Mouse (Mus musculus) ES-Bruce4 (cell line): ENCODE results near the gene Zfp708.

Experiments used
- CTCF ChIP-seq: IDR thresholded peaks from one replicate; pipeline ENCODE4 v1.8.1; 2011; ENCODE audit warnings: low read depth, low read length
- EP300 ChIP-seq: IDR thresholded peaks from 2 replicates; pipeline ENCODE4 v1.6.1; 2011; ENCODE audit warnings: low read depth, low read length; ENCODE audit not compliant: insufficient read depth
- POLR2A ChIP-seq: IDR thresholded peaks from one replicate; pipeline ENCODE4 v1.8.1; 2011; ENCODE audit warnings: low read length; ENCODE audit not compliant: insufficient read depth

DNA sequence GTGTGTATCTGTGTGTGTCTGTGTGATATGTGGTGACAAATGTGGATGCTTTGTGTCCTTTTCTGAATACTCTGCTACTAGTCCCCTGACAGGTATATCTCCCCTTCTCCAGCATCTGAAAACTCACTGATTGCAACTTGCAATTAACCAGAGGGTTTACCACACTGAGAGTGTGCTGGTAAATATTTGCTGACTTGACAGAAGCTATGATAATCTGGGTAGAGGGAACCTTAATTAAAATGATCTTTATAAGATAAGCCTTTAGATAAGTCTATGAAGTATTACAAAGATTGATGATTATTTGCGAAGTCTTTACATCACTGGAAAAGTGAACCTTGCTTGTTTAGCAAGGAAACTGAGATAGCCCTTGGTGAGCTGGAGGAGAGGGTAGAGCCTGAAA, 26.7 kb upstream of the Zfp708 start:
- TF ChIP-seq CTCF (no peak), POLR2A (no peak), EP300 (no peak)
